Mouse (Mus musculus): ENCODE measurements around the gene Nek9. TPM values are rescaled to one million over a fixed set of nuclear protein-coding genes. Genes with fewer than 3 reads are reported as not detected.

The Nek9 gene
- 10 to 100 TPM; 24.5 to 26.3 TPM for total RNA-seq (2021)

DNA sequence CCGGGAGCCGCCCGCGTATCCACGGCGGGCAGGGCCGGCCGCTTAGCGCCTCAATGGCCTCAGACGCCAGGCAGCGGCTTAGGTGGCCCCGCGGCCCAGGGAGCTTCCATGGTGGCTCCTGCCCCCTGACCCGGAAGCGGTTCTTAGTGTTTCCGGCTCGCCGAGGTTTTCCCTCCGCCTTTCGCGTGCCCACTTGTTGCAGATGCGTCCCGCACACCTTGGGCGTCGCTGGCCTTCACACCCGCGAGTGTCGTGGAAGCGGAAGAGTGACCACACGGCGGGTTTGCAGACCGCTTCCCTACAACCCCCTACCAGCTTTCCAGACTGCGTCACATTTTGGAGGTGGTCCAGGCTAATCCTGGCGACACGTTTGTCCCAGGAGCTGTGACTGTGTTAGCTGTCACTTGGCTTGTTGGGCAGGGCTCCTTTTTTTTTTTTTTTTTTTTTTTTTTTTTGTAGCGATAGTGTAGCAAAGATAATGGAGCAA lies at the start of gene Nek9:
Nek9 (minus strand) TSS at position 120 of the 487 bp plus-strand sequence.
- intact Hi-C loops (cut with DNase I): loop anchor here (10.0 kb wide), 1 partner anchor 476 kb away; no protein-coding TSS in a partner anchor
- DNase-seq (ENCODE audit: extremely low spot score in 1 of 2, low spot score in 2 of 2): peak; percentile 90 to 96

DNA sequence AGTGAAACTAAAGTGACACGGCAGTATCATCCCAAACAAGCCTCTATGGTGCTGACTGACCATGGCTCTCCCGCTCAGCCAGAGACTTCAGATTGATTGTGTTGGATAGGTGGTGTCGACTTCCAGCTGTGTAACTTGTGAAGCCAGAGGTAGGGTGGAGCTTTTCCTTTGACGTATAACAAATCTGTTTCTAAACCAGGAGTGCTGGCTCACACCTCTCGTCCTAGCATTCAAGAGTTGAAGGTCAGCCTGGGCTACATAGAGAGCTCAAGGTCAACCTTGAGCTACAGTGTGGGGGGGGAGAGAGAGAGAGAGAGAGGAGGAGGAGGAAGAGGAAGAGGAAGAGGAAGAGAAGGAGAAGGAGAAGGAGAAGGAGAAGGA lies 46.8 kb upstream of the Nek9 start:
- intact Hi-C loops (cut with DNase I): loop anchor here (5.0 kb wide), 1 partner anchor 36 kb away; no protein-coding TSS in a partner anchor
- no peak for DNase-seq (ENCODE audit: extremely low spot score in 1 of 2, low spot score in 2 of 2)

DNA sequence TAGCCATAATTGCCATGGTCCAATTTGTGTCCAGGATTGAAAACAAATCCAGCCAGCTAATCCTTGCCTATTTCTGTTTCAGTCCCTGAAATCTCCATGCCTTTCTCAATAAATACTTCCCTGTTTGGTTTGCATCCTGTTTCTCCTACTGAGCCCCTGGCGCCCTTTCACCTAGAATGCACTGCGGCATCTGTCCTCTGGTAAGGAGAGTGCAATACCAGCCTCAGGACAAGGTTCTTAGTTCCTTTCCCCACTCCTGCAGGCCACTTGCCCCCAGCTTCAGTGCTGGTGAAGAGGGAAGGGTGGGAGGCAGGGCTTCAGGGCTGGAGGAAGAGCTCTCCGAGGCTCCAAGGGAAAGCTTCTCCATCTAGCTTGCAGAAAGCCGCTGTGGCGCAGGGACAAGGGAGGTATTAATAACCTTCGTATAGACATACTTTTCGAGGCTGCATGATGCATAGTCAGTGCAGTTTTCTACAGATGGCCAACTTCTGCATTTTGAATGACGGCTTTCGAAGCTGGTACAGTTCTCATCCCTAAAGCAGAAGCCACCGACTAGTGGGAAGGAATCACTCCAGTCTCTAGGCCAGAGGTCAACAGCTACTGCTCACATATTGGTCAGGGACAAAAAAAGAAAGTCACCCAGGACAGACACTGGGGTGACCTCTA lies 46.3 kb upstream of the Nek9 start:
- intact Hi-C loops (cut with DNase I): loop anchor here (5.0 kb wide), 1 partner anchor 37 kb away; no protein-coding TSS in a partner anchor
- DNase-seq (ENCODE audit: extremely low spot score in 1 of 2, low spot score in 2 of 2): peak in 1 of 2 experiments; percentile 39

DNA sequence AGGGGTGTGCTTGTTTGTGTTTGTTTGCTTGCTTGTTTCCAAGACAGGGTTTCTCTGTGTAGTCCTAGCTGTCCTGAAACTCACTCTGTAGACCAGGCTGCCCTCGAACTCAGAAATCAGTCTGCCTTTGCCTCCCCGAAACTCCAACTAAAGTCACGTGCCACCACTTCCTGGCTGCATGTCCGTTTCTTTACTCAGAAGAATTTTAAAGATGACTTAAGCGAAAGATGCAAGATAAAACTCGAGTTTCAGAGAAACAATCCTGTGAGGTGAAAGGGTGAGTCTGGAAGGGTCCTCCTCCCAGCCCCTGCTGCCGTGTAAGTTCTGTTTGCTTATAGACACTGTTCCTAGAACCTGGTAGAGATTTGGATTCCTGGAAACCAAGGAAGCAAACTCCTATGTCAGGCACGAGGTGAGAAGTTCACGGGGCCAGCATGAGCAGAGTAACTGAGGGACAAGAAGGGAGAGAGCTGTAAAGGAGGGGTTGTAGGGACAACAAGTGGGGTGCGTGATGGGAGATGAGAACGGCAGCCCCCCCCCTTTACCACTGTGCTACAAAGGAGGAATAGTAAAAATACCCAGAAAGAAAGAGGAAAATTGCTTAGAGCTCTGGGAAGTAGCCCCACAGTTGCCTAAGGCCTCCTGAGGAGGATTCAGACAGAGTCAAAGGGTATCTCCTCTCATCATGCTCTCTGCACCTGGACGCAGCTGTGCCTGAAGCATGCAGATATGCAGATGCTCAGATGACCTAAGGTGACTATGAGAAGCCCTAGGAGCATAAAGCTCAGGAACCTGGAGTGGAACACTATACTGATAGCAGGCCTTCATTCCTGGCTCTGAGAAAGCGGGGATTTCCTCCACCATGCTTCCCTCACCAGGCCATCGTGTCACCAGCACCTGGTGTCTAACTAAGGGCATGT lies 43.9 kb upstream of the Nek9 start:
- no peak for DNase-seq (ENCODE audit: extremely low spot score in 1 of 2, low spot score in 2 of 2)
- intact Hi-C loops (cut with DNase I): no loop called here

DNA sequence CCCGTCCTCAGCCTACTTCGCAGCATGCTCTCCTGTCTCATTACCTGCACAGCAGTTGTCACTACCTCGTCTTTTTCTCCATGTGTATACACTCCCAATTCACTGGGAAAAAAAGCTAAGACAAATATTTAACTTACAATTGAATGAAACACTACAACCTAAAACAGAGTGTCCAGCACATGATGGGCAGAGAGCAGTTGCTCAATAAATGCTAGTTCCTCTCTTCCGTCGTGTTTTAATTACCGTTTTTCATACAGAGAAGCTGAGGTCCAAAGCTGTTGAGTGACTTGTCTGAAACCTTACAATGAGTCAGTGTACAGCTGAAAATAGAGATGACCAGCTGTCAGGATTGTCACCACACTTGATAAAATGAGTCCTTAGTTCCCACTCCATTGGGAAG lies 42.4 kb upstream of the Nek9 start:
- intact Hi-C loops (cut with DNase I): no loop called here
- no peak for DNase-seq (ENCODE audit: extremely low spot score in 1 of 2, low spot score in 2 of 2)

DNA sequence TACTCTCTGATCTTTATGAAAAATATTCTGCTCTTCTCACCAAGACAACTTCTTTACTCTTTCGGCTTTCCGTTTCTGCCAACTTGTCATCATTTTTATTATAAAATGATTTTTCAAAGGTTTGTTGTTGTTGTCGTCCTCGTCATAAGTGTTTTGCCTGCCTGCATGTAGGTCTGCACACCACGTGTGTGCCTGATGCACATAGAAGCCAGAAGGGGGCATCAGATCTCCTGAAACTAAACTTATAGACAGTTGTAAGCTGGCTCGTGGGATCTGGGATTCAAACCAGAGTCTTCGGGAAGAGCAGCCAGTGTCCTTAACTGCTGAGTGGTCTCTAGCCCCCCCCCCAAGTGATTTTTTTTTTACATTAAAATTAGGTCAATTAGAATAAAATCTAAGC lies 41.8 kb upstream of the Nek9 start:
- intact Hi-C loops (cut with DNase I): no loop called here
- DNase-seq (ENCODE audit: extremely low spot score in 1 of 2, low spot score in 2 of 2): no peak

DNA sequence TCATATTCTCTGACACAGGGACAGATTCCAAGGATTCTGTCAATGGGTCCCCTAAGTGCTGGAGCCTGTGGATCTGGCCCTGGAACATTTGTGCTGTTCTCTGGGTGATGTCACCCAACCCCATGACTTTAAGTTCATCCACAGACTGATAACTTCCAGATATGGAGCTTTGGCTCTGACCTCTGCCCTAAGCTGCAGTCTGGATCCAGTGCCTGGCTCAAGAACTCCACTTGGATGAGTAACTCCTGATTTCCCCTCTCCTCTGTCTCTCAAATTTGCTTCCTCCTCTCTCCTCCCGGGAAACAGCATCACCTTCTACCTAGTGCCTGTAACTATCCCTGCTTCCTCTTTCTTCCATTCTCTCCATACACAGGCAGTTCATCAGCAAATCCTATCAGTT lies 41.1 kb upstream of the Nek9 start:
- intact Hi-C loops (cut with DNase I): no loop called here
- no peak for DNase-seq (ENCODE audit: extremely low spot score in 1 of 2, low spot score in 2 of 2)

DNA sequence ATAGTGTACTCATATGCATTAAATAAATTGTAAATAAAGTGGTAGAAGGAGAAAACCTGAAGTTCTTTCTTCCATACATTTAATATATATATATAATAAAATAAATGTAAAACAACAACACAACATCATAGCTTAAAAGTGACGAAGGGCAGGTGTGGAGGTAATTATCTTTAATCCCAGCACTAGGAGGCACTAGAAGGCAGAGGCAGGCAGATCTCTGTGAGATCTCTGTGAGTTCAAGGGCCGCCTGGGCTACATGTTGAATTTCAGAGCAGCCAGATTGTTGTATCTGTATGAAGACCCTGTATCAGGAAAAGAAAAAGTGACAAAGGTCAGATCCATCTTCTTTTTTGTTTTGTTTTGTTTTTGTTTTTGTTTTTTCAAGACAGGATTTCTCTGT lies 39.1 kb upstream of the Nek9 start:
- no peak for DNase-seq (ENCODE audit: extremely low spot score in 1 of 2, low spot score in 2 of 2)
- intact Hi-C loops (cut with DNase I): loop anchor here (5.0 kb wide), 1 partner anchor 99 kb away; no protein-coding TSS in a partner anchor

DNA sequence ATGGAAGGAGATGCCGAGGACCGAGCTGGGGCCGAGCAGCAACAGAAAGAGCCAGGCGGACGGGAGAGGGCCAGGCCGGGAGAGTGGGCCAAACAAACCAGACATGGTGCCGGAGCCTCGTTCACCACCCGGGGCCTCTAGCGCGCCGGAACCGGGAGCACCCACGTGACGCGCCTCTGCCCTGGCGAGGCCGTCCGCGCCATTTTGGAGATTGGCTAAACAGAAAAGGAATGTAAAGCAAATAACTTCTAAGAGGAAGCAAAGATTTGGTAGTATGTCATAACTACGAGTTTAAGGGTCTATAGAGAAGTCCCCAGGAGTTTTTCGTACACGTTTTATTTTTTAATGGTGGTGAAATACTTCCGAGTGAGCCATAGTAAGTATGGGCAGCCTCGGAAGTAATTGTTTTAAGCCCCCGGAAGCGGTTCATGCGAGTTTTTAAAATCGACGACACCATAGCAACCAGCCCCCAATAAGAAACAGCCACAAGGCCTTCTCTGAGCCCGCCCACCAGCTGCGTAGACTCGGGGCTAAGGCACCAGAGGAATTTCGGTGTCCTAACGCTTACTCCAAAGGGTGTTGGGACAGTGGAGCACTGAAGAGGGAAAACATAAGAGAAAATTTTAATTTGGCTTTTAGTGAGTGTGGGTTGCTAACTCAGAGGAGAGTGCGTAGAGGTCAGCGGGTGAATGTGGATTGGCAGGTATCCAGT lies 35.6 kb upstream of the Nek9 start, which contains the start of gene Tmed10:
Tmed10 (minus strand) TSS at position 287 of the 712 bp plus-strand sequence.
- intact Hi-C loops (cut with DNase I): loop anchor here (5.0 kb wide), 1 partner anchor 103 kb away; no protein-coding TSS in a partner anchor
- DNase-seq (ENCODE audit: extremely low spot score in 1 of 2, low spot score in 2 of 2): peak; percentile 92 to 93

DNA sequence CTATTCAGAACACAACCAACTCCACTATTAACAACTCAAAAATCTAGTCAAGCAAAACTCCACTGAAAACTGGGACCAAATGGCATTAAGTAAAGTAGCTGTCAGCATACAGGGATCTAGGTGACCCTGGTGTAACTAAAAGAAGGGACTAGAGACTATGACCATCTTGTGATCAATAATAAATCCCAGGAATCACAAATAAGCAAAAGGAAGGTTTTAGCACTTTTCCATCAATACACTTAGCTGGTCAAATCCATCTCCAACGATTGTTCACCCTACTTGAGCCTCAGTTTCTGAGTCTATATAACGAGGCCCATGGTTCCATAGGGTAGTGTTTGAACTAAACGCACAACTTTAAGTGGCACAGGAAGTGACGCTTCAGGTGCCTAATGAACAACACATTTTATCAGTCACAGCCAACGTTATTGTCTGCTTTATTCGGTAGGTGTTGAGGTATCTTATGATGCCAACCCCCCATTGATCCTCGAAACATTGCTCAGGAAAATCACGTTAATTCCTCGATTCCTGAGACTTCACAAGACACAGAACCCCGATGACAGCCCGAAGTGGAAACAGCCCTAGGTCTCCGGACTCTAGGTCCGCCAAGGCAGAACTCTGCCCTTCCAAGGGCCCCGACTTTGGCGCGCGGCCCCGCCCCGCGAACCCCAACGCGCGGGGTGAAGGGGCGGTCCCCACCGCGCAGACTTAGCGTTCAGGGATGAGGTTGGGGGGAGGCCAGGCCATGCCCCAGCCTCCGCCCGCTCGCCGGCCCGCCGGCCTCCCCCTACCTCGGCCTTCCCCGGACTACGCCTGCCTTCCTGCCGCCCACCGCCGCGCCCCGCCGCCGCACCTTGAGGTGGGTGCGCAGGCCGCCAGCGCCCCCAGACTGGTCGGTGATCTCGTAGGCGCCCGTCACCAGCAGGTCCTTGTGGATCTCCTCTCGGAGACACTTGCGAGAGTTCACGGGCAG lies 34.7 kb upstream of the Nek9 start:
- intact Hi-C loops (cut with DNase I): no loop called here
- peak; percentile 45 to 83 for DNase-seq (ENCODE audit: extremely low spot score in 1 of 2, low spot score in 2 of 2)

DNA sequence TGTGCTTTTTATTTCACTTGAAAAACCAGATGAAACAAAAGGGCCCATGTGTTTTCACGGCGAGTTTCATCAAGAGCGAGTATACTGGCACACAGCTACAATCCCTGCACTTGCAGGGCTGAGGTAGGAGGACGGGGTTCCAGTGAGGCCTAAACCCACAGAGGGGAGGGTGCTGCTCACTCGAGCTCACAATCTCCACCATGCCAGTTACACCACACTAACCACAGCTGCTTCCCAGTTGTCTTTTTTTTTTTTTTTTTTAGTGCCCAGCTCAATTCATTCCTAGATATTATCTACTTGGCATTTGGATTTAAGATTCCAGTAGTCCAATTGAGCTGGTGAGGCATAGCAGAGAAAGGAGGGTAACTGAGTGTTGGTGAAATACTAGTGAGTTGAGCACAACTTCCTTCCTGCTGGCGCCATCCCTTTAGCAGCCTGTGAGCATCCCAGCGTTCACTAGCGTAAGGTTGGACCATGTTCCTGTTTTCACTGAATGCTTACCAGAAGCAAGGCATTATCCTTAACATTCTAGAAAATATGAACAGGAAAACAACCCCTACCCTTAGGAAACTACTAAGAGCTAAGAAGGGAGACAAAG lies 33.0 kb upstream of the Nek9 start:
- intact Hi-C loops (cut with DNase I): no loop called here
- DNase-seq (ENCODE audit: extremely low spot score in 1 of 2, low spot score in 2 of 2): no peak

DNA sequence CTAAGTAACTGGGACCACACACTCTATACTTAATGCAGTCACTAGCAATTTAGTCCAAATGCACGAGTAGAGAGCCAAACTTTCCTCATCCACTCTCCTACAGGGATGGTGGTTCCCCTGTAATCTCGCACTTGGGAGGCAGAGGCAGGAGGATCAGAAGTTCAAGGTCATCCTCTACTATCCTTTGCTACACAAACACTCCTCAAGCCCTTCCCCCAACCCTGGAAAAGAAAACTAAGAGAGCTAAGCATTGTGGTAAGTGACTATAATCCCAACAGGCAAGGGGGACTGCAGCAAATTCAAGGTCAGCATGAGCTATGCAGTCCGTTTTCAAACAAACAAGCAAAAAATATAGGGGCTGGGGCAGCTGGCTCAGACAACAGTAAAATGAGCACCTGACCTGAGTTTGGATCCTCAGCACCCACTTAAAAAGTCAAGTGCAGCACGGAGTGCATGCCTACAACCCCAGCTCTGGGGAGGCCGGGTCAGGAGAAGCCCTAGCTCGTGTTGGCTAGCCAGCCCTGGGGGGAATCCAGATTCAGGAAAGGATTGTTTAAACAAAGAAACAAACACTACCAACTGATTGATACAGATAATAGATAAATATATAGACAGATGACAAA lies 29.4 kb upstream of the Nek9 start:
- intact Hi-C loops (cut with DNase I): no loop called here
- DNase-seq (ENCODE audit: extremely low spot score in 1 of 2, low spot score in 2 of 2): no peak

DNA sequence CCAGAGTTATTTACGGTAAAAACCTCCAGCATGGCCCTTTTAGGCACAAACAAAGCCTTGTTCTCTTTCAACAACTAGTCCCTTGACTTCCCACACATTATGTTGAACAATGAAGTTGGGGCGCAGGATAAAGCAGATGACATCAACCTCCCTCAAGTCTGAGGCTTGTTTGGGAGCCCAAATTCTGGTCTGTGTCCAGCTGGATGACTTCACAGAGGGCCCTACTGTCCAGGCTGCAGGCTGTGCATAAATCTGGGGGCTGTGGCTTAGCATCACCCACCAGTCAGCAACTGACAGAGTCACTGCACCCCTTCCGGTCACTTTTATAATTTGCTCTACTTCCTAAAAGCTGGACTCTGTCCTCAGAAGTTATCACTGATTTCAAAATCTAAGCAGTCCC lies 27.1 kb upstream of the Nek9 start:
- DNase-seq (ENCODE audit: extremely low spot score in 1 of 2, low spot score in 2 of 2): peak; percentile 37 to 54
- intact Hi-C loops (cut with DNase I): no loop called here

DNA sequence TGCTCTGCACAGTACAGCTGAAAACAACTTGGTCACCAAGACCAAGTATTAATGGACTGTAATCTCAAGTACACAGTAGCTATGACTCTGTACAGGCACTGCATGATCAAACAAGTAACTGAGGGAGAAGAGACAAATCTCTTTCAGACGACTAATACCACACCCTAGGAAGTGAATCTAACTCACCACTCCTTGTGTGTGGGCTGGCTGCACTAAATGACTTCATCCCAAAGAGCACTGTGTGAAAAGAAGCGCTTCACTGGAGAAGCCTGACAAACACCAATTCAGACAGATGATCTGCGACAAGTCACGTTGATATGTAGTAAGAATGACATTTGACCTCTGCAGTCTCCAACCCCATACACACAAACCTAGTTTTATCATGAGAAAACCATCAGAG lies 23.3 kb upstream of the Nek9 start:
- intact Hi-C loops (cut with DNase I): no loop called here
- DNase-seq (ENCODE audit: extremely low spot score in 1 of 2, low spot score in 2 of 2): no peak

DNA sequence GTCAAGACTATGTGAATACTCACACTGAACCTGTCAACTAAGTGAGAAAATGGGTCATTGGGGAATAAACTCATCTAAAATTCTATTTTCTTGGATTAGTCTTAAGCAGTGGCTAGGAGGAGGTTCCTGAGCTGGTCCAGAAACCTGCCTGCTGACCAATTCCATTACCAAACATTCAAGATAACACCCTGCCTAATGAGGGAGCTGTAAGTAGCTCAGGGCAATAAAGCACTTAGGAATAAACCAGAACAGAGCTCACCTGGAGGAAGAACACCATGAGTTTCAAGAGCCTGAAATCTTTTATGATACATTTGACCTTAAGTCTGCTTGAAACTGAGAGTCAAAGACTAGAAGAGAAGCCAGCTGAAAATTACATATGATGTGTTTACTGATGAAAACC lies 22.4 kb upstream of the Nek9 start:
- intact Hi-C loops (cut with DNase I): no loop called here

DNA sequence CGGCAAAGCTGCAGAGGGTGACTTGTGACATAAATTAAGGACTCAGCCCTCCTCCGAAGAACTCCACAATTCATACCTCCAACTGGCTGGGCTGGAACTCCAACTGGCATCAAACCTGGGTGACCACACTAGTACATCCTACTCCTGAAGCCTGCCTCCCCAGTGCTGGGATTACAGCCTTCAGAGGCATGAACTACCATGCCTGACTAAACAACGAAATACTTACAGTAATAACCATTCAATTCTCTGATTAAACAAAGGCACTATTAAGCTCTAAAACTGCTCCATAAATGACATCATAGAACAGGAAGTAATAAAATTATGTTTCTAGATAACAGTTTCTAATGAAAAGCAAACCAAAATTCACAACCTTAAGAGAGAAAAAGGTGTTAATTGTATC lies 22.0 kb upstream of the Nek9 start:
- no peak for DNase-seq (ENCODE audit: extremely low spot score in 1 of 2, low spot score in 2 of 2)
- intact Hi-C loops (cut with DNase I): no loop called here

More for the DNA sequence above, 22.4 kb upstream of the Nek9 start:
- DNase-seq (ENCODE audit: extremely low spot score in 1 of 2, low spot score in 2 of 2): no peak

DNA sequence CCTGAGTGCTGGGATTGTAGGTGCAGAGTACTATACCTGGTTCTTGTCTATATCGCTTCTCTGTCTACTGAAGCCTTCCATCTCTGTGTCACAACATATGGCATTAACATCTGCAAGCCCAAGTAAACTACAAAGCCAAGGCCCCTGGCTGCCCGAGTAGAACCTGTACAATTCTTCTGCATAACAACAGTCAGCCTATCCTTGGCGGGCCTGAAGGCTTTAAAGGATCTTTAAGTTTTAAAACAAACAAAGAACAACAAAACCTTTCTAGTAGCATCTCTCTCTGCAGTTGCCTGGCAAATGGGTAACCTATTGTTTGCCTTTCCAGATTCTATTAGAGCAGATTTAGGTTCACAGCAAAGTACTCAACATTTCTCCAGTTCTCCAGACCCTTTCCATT lies 14.9 kb upstream of the Nek9 start:
- DNase-seq (ENCODE audit: extremely low spot score in 1 of 2, low spot score in 2 of 2): no peak
- intact Hi-C loops (cut with DNase I): no loop called here
